Mouse (Mus musculus) T-helper 17 cell (primary cell): ENCODE data around the gene Adgrv1.

ENCODE experiments used
- in situ Hi-C, 2 experiments: fragments of 300-600 bp; cut with MboI, MseI; formaldehyde crosslinking; loops; 1 replicate in 1 of 2; 2 replicates in 1 of 2; pipeline ENCODE4 v1.15.1; 2025; ENCODE audit warnings: high pct_unique_total_duplicates in 2 of 2

The Adgrv1 gene

GRCm38 (mm10) chr13:81426896-81427755 is 205.8 kb downstream of the Adgrv1 start:
- in situ Hi-C loops = loop anchor here in 1 of 2 experiments (10.0 kb wide), 1 partner anchor 188 kb away; no protein-coding TSS in a partner anchor

GRCm38 (mm10) chr13:81425111-81425510 is 207.8 kb downstream of the Adgrv1 start:
- in situ Hi-C loops = loop anchor here in 1 of 2 experiments (10.0 kb wide), 1 partner anchor 190 kb away; no protein-coding TSS in a partner anchor

GRCm38 (mm10) chr13:81424002-81424401 is 209.0 kb downstream of the Adgrv1 start:
- in situ Hi-C loops = loop anchor here in 1 of 2 experiments (10.0 kb wide), 1 partner anchor 191 kb away; no protein-coding TSS in a partner anchor

- in situ Hi-C loops = no loop called here
These were observed 225.0 kb downstream of the Adgrv1 start for GRCm38 (mm10) chr13:81407881-81408460.

- in situ Hi-C loops = no loop called here
These were observed 230.1 kb downstream of the Adgrv1 start for GRCm38 (mm10) chr13:81402826-81403225.

- in situ Hi-C loops = no loop called here
These were observed 230.8 kb downstream of the Adgrv1 start for GRCm38 (mm10) chr13:81402191-81402590.

- in situ Hi-C loops = no loop called here
These were observed 231.2 kb downstream of the Adgrv1 start for GRCm38 (mm10) chr13:81401742-81402141.

GRCm38 (mm10) chr13:81385597-81386362 is 247.2 kb downstream of the Adgrv1 start:
- in situ Hi-C loops = no loop called here

- in situ Hi-C loops = no loop called here
These were observed 251.1 kb downstream of the Adgrv1 start for GRCm38 (mm10) chr13:81381835-81382234.

- in situ Hi-C loops = loop anchor here in 1 of 2 experiments (5.0 kb wide), 1 partner anchor 509 kb away; no protein-coding TSS in a partner anchor
These were observed 262.0 kb downstream of the Adgrv1 start for GRCm38 (mm10) chr13:81370801-81371456.

GRCm38 (mm10) chr13:81370196-81370595 is 262.8 kb downstream of the Adgrv1 start:
- in situ Hi-C loops = loop anchor here in 1 of 2 experiments (5.0 kb wide), 1 partner anchor 508 kb away; no protein-coding TSS in a partner anchor

- in situ Hi-C loops = loop anchor here in 1 of 2 experiments (5.0 kb wide), 1 partner anchor 107 kb away; no protein-coding TSS in a partner anchor
These were observed 263.4 kb downstream of the Adgrv1 start for GRCm38 (mm10) chr13:81369564-81369963.

GRCm38 (mm10) chr13:81368987-81369386 is 264.0 kb downstream of the Adgrv1 start:
- in situ Hi-C loops = loop anchor here in 1 of 2 experiments (5.0 kb wide), 1 partner anchor 107 kb away; no protein-coding TSS in a partner anchor

- in situ Hi-C loops = loop anchor here in 1 of 2 experiments (5.0 kb wide), 1 partner anchor 106 kb away; no protein-coding TSS in a partner anchor
These were observed 265.1 kb downstream of the Adgrv1 start for GRCm38 (mm10) chr13:81367681-81368376.

- in situ Hi-C loops = loop anchor here in 1 of 2 experiments (5.0 kb wide), 1 partner anchor 488 kb away; no protein-coding TSS in a partner anchor
These were observed 272.6 kb downstream of the Adgrv1 start for GRCm38 (mm10) chr13:81360338-81360737.

GRCm38 (mm10) chr13:81358766-81359165 is 274.2 kb downstream of the Adgrv1 start:
- in situ Hi-C loops = no loop called here

- in situ Hi-C loops = no loop called here
These were observed 274.6 kb downstream of the Adgrv1 start for GRCm38 (mm10) chr13:81358365-81358764.

- in situ Hi-C loops = no loop called here
These were observed 275.7 kb downstream of the Adgrv1 start for GRCm38 (mm10) chr13:81357215-81357614.

- in situ Hi-C loops = no loop called here
These were observed 278.4 kb downstream of the Adgrv1 start for GRCm38 (mm10) chr13:81354587-81354986.

GRCm38 (mm10) chr13:81352296-81352695 is 280.7 kb downstream of the Adgrv1 start:
- in situ Hi-C loops = no loop called here
